Mouse (Mus musculus): ENCODE results near the gene Sim2.

Gene Sim2

GRCm38 (mm10) chr16:94163051-94163450 lies 78.3 kb downstream of the Sim2 start:
- DNase-seq (ENCODE audit: low read depth, low spot score): no peak

- DNase-seq (ENCODE audit: low read depth, low spot score): no peak
These were observed 79.5 kb downstream of the Sim2 start for GRCm38 (mm10) chr16:94164236-94164635.

GRCm38 (mm10) chr16:94164978-94165377 lies 80.2 kb downstream of the Sim2 start:
- no peak for DNase-seq (ENCODE audit: low read depth, low spot score)

- DNase-seq (ENCODE audit: low read depth, low spot score): no peak
These were observed 84.2 kb downstream of the Sim2 start for GRCm38 (mm10) chr16:94168655-94169545.

- no peak for DNase-seq (ENCODE audit: low read depth, low spot score)
These were observed 85.5 kb downstream of the Sim2 start for GRCm38 (mm10) chr16:94170218-94170617.

- DNase-seq (ENCODE audit: low read depth, low spot score): no peak
These were observed 88.6 kb downstream of the Sim2 start for GRCm38 (mm10) chr16:94173361-94173760.

- no peak for DNase-seq (ENCODE audit: low read depth, low spot score)
These were observed 90.7 kb downstream of the Sim2 start for GRCm38 (mm10) chr16:94175366-94175986.

Data from brain, embryonic 18.5 days (tissue).